Mouse (Mus musculus) right cerebral cortex, adult 18-20 months (tissue): ENCODE results near the gene Adck2.

Experiments used
- DNase-seq: peaks from one replicate; pipeline ENCODE4 v3.0.0; 2022; ENCODE audit warnings: mixed read lengths

The Adck2 gene

GRCm38 (mm10) chr6:39559276-39559939, 14.3 kb upstream of the Adck2 start:
- DNase-seq, result no peak

- peak; percentile 90 for DNase-seq
Observed at GRCm38 (mm10) chr6:39562166-39563015, 11.3 kb upstream of the Adck2 start.

GRCm38 (mm10) chr6:39567528-39567927, 6.1 kb upstream of the Adck2 start:
- no peak for DNase-seq

GRCm38 (mm10) chr6:39570426-39570825, 3.2 kb upstream of the Adck2 start:
- DNase-seq, result no peak

- no peak for DNase-seq
Observed at GRCm38 (mm10) chr6:39574555-39574869, 839 bp downstream of the Adck2 start.

GRCm38 (mm10) chr6:39574951-39575350, 1.3 kb downstream of the Adck2 start:
- no peak for DNase-seq

- DNase-seq, result peak; percentile 63
Observed at GRCm38 (mm10) chr6:39579552-39579951, 5.9 kb downstream of the Adck2 start.

- DNase-seq, result no peak
Observed at GRCm38 (mm10) chr6:39580558-39580957, 6.9 kb downstream of the Adck2 start.

- DNase-seq, result no peak
Observed at GRCm38 (mm10) chr6:39581087-39581784, 7.6 kb downstream of the Adck2 start.

- DNase-seq, result no peak
Observed at GRCm38 (mm10) chr6:39585517-39585916, 11.8 kb downstream of the Adck2 start, which contains the start of gene Gm42420. Gene Gm42420 (plus strand): TSS chr6:39585753.

- no peak for DNase-seq
Observed at GRCm38 (mm10) chr6:39591481-39591880, 17.8 kb downstream of the Adck2 start.

- peak; percentile 95 for DNase-seq
Observed at GRCm38 (mm10) chr6:39592401-39593214, 18.9 kb downstream of the Adck2 start, which contains the start of gene Ndufb2. Gene Ndufb2 (plus strand): TSS chr6:39592574.

GRCm38 (mm10) chr6:39600851-39601250, 27.2 kb downstream of the Adck2 start:
- DNase-seq, result no peak

GRCm38 (mm10) chr6:39601828-39602227, 28.2 kb downstream of the Adck2 start:
- no peak for DNase-seq

- no peak for DNase-seq
Observed at GRCm38 (mm10) chr6:39604565-39604964, 30.9 kb downstream of the Adck2 start.

GRCm38 (mm10) chr6:39606056-39606455, 32.4 kb downstream of the Adck2 start:
- no peak for DNase-seq

- no peak for DNase-seq
Observed at GRCm38 (mm10) chr6:39606862-39607261, 33.2 kb downstream of the Adck2 start.

- DNase-seq, result no peak
Observed at GRCm38 (mm10) chr6:39607365-39607764, 33.7 kb downstream of the Adck2 start.

GRCm38 (mm10) chr6:39610207-39610606, 36.5 kb downstream of the Adck2 start:
- no peak for DNase-seq

- no peak for DNase-seq
Observed at GRCm38 (mm10) chr6:39611296-39611695, 37.6 kb downstream of the Adck2 start.
